Mouse (Mus musculus): ENCODE results near the gene Rassf7.

DNA sequence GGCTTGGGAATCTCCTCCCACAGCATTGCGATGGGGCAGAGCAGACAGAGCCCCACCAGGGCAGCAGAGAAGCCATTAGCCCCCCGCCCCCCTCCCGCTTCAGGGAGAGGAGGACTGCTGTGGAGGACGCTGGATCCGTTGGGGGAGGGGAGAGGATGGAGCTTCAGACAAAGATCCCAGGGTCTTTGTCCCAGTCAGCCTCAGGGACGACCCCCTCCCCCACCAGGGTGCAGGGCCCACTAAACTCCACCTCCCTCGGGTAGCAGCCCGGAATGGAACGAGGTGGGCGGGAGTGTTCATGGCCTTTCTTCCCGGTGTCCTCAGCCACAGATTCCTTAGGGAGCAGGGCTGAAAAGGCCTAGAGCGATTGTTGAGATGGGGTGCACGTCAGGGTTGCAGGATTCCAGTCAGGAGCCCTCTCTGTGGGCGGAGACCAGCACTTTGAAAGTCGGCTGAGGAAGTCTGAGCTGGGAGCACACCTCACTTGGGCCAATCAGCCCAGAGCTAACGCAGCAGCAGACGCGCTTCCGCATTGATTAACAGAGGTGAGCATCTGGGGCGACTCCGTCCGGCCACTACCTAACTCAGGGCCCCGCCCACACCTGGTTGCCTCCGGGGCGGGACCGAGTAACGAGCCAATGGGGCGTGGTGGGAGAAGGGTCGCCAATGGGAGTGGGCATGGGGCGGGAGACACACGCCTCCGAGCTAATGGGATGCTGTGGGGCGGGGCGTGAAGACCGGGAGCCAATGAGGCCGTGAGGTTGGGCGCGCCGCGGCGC is at the start of gene Rassf7:
- TF ChIP-seq POLR2A (IDR thresholded peaks at IDR 0.05; ENCODE audit: control insufficient read depth in 1 of 2, insufficient read depth in 1 of 2, low read depth in 1 of 2, low read length in 2 of 2, poor library complexity in 1 of 2), result no peak
- TF ChIP-seq GATA1 (IDR thresholded peaks at IDR 0.05; ENCODE audit: low read depth, low read length), result no peak
- TF ChIP-seq CTCF (IDR thresholded peaks at IDR 0.05 in 2 of 3, conservative IDR thresholded peaks at IDR 0.05 in 1 of 3; ENCODE audit: control insufficient read depth in 1 of 3, insufficient read depth in 1 of 3, low read depth in 2 of 3, low read length in 3 of 3, poor library complexity in 1 of 3, severe bottlenecking in 1 of 3), result no peak
- no peak for TF ChIP-seq POLR2AphosphoS5 (IDR thresholded peaks at IDR 0.05; ENCODE audit: borderline replicate concordance, low read depth, low read length)
- TF ChIP-seq MAZ (IDR thresholded peaks at IDR 0.05; ENCODE audit: low read depth, low read length), result no peak
- TF ChIP-seq ZNF384 (IDR thresholded peaks at IDR 0.05; ENCODE audit: low read depth, low read length), result no peak
- TF ChIP-seq GABPA (IDR thresholded peaks at IDR 0.05; ENCODE audit: low read depth, low read length), result no peak
- peak; percentile 58 for TF ChIP-seq CHD2 (IDR thresholded peaks at IDR 0.05; ENCODE audit: low read length)
- no peak for TF ChIP-seq SMC3 (IDR thresholded peaks at IDR 0.05; ENCODE audit: low read depth, low read length)
- no peak; the same call in 1 of the 2 replicates for TF ChIP-seq ZMIZ1 (IDR thresholded peaks at IDR 0.05; ENCODE audit: low read depth, low read length)
- TF ChIP-seq NELFE (IDR thresholded peaks at IDR 0.05; ENCODE audit: low read depth, low read length), result peak; percentile 64
